Mouse (Mus musculus): ENCODE measurements at regions not wholly inside any gene's neighbourhood (a gene's known extent, or its start where the extent isn't known, plus 50 kb on each side); places are given as distances from the start of the nearest gene placed in this dataset.

- TF ChIP-seq CTCF (IDR thresholded peaks at IDR 0.05; ENCODE audit: low read depth) (no peak), EP300 (IDR thresholded peaks at IDR 0.05; ENCODE audit: low read depth) (no peak)
Measured at GRCm38 (mm10) chr2:50524838-50525615, 228.4 kb upstream of the Mmadhc start.
